Mouse (Mus musculus): ENCODE data around the gene Ankrd54. TPM values are rescaled to one million over a fixed set of nuclear protein-coding genes. Genes with fewer than 3 reads are reported as not detected.
"Not testable (repeated sequence)": the region's sequence is repeated elsewhere in the genome, so short reads cannot be mapped to it uniquely, and the experiment has no call there.

The Ankrd54 gene
- total RNA-seq, 4 experiments from 2014 or later, result 17.3 to 23.9 (median 18.2) TPM

GRCm38 (mm10) chr15:79018191-79018590 lies 44.5 kb downstream of the Ankrd54 start:
- no peak for DNase-seq (ENCODE audit: low spot score in 2 of 2)

DNA sequence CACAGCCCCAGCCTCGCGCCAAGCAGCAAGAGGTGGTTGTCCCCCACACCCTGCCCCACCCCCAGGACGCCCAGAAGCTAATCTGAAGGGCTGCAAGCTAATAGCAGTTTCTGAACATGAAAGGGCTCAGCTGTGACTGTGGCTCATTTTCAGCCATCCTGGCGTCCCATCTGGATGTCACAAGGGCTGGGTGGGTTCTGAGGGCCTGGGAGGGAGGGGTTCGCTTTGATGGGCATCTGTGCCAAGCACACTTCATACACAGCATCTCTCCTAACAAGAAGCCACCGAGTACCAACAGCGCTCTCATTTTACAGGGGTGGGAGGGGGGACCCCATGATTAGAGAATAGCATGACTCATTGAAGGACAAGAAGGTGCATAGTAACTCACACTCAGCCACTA lies 49.3 kb downstream of the Ankrd54 start:
- no peak for DNase-seq (ENCODE audit: low spot score in 2 of 2)

DNA sequence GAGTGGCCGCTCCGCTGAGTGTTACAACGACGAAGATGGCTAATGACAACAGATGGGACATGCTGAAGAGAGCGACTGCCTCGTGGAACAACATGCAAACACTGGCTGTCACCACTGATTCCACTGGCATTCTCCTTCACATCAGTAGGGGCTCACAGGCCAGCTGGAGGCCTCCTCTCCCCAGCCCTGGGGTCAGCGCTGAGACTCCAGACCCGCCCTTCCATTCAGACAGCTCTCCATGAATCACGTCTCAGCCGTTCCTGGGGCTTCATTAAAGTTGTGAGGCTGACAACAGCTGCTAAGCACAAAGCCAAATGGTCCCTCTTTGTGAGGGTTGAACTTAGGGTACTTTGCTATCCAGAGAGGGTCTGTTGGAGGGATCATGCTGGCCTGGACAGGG lies 51.1 kb downstream of the Ankrd54 start:
- DNase-seq (ENCODE audit: low spot score in 2 of 2), result no peak

DNA sequence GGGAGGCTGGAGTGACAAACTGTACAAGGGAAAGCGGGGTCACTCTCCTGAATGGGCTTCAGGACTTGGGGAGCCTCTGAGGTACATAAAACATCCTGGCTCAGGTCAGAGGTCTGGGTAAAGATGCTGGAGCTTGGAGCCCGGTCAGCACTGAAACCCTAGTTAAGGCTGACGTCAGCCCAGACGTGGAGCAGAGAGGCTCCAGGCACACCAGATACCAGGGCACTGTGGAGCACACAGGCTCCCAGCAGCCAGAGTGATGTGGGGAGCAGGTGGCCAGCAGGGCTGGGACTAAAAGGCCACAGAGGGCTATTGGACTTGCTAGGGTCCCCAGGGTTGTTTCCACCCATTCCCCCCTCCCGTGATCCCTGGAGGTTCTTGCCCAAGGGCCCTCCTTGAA lies 53.0 kb downstream of the Ankrd54 start:
- no peak for DNase-seq (ENCODE audit: low spot score in 2 of 2)

- DNase-seq (ENCODE audit: low spot score in 2 of 2), result not testable (repeated sequence)
These were observed 54.9 kb downstream of the Ankrd54 start for GRCm38 (mm10) chr15:79007836-79008235.

DNA sequence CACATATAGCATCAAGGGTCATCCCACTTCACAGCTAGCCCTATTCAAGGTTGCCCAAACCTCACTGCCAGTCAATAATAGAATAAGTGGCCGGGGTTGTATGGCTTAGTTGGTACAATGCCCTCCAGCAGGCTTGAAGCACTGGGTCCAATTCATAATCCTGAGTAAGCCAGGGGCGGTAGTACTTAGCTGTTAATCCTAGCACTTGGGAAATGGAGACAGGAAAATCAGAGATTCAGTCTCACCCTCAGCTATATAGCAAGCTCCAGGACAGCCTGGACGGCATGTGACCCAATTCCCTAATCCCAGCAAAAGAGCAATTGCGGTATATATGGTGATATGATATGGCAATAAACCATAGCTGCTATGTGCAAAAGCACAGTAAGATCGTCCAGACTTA lies 55.6 kb downstream of the Ankrd54 start:
- DNase-seq (ENCODE audit: low spot score in 2 of 2), result no peak

DNA sequence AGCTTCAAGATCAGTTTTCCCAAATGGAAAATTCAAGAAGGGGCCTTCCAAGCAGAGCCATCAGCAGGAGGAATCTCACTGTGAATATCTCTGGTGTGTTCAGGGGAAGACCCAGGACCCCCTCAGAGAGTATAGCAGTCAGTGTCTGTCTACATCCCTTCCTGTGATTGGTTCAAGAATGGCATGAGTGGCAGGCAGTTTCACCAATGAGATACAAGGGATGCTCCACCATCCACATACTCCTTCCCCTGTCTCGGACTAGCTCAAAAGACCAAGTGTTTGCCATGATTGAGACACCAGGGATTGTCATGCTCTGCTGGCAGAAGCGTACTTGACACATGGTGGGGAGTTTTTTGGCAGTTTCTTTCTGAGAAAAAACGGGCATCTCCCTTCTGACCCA lies 56.1 kb downstream of the Ankrd54 start:
- no peak for DNase-seq (ENCODE audit: low spot score in 2 of 2)

- no peak for DNase-seq (ENCODE audit: low spot score in 2 of 2)
These were observed 57.1 kb downstream of the Ankrd54 start for GRCm38 (mm10) chr15:79005581-79005980.

Other genes with a start within 250 kb of the Ankrd54 start
- gene Cdc42ep1, start 220.3 kb downstream of the Ankrd54 start, total RNA-seq (2022), result 10 to 100 TPM; 14.5 to 18.7 (median 16.2) TPM
- not detected for gene Lgals2, start 207.4 kb downstream of the Ankrd54 start, total RNA-seq (2022)
- gene Gga1, start 185.7 kb downstream of the Ankrd54 start, total RNA-seq (2022), result 10 to 100 TPM; 59.2 to 63.9 (median 62.6) TPM
- gene Gm49510, start 163.2 kb downstream of the Ankrd54 start, total RNA-seq (2022), result 1 to 10 TPM in 1 of 4 experiments, under 1 TPM in 2, not detected in 1; 0.34 to 1.2 (median 0.38) TPM
- 10 to 100 TPM; 28.9 to 33.0 (median 31.8) TPM for gene Sh3bp1, start 163.1 kb downstream of the Ankrd54 start, total RNA-seq (2022)
- gene Pdxp, start 149.0 kb downstream of the Ankrd54 start, total RNA-seq (2022), result 100 to 1,000 TPM; 140 to 156 (median 148) TPM
- 10 to 100 TPM; 16.9 to 40.3 (median 28.2) TPM for gene Lgals1, start 136.2 kb downstream of the Ankrd54 start, total RNA-seq (2022)
- gene Nol12, start 128.0 kb downstream of the Ankrd54 start, total RNA-seq (2022), result 10 to 100 TPM; 34.4 to 41.8 (median 37.7) TPM
- 10 to 100 TPM in 2 of 4 experiments, 1 to 10 TPM in 2; 7.0 to 14.1 (median 11.5) TPM for gene Triobp, start 115.2 kb downstream of the Ankrd54 start, total RNA-seq (2022)
- 10 to 100 TPM; 73.6 to 88.0 (median 81.8) TPM for gene H1f0, start 34.4 kb downstream of the Ankrd54 start, total RNA-seq (2022)
- 1 to 10 TPM in 1 of 4 experiments, under 1 TPM in 1, not detected in 2; 0.81 to 1.0 TPM for gene Galr3, start 21.0 kb downstream of the Ankrd54 start, total RNA-seq (2022)
- 10 to 100 TPM; 76.9 to 82.0 (median 77.9) TPM for gene Eif3l, start 12.3 kb upstream of the Ankrd54 start, total RNA-seq (2022)
- gene Micall1, start 46.0 kb upstream of the Ankrd54 start, total RNA-seq (2022), result 10 to 100 TPM; 36.0 to 40.9 (median 38.3) TPM
- 100 to 1,000 TPM in 1 of 4 experiments, 10 to 100 TPM in 3; 78.1 to 105 (median 92.0) TPM for gene Polr2f, start 78.1 kb upstream of the Ankrd54 start, total RNA-seq (2022)
- 10 to 100 TPM in 3 of 4 experiments, 1 to 10 TPM in 1; 9.4 to 12.9 (median 11.1) TPM for gene 1700088E04Rik, start 78.4 kb upstream of the Ankrd54 start, total RNA-seq (2022)
- 10 to 100 TPM; 34.6 to 40.4 (median 37.8) TPM for gene Sox10, start 102.3 kb upstream of the Ankrd54 start, total RNA-seq (2022)
- 10 to 100 TPM; 46.2 to 63.5 (median 50.6) TPM for gene Pick1, start 166.3 kb upstream of the Ankrd54 start, total RNA-seq (2022)
- under 1 TPM; 0.20 to 0.77 (median 0.49) TPM for gene Gm49486, start 166.5 kb upstream of the Ankrd54 start, total RNA-seq (2022)
- under 1 TPM in 1 of 4 experiments, not detected in 3; 0.30 TPM for gene Slc16a8, start 191.9 kb upstream of the Ankrd54 start, total RNA-seq (2022)
- gene Baiap2l2, start 222.6 kb upstream of the Ankrd54 start, total RNA-seq (2022), result 10 to 100 TPM in 2 of 4 experiments, 1 to 10 TPM in 2; 1.5 to 19.3 (median 10.9) TPM

All from layer of hippocampus, adult 8-10 months (tissue).